Mouse (Mus musculus) lung, postnatal 4 days (tissue): ENCODE measurements at regions not wholly inside any gene's neighbourhood (a gene's known extent, or its start where the extent isn't known, plus 50 kb on each side); places are given as distances from the start of the nearest gene placed in this dataset.
"Not testable (repeated sequence)": the region's sequence is repeated elsewhere in the genome, so short reads cannot be mapped to it uniquely, and the experiment has no call there.

ENCODE experiments used
- DNase-seq, 2 experiments: peaks; one replicate each; pipeline ENCODE4 v3.0.0; 2021

DNA sequence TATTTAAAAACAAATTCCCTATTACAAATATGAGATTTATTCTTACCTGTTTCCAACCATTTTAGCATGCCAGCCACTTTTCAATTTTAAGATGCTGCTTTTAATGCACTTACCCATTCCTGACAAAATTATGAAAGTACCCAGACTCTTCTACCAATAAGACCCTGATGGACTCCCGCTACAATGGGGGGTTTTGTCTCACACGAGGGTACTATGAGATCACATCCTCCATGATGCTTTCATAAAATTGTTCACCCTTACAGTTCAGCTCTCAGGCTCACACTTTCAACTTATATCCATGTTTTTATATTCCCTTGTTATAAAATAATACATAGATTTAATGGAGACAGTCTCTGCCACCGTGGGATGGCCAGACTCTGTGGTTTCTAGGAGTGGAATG is 68.1 kb upstream of the Adamts18 start:
- DNase-seq = no peak

DNA sequence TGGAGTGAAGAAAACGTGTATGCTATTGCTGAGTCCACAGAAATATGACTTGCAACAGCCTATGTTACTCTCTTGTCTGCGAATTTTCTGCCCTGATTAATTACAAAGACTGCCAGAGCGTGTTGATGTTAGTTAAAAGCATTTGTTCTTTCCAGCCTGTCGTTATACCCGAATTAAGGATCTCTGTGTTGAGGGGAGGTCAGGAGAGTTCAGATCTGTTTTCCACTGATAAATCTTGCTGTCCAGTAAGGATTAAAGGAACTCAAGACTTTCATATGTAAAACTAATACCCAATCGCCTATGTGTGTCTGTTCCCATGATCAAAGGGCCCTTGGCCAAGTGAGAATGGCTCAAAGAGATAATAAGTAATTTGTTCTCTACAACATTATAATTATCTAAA is 68.7 kb upstream of the Adamts18 start:
- DNase-seq = no peak

DNA sequence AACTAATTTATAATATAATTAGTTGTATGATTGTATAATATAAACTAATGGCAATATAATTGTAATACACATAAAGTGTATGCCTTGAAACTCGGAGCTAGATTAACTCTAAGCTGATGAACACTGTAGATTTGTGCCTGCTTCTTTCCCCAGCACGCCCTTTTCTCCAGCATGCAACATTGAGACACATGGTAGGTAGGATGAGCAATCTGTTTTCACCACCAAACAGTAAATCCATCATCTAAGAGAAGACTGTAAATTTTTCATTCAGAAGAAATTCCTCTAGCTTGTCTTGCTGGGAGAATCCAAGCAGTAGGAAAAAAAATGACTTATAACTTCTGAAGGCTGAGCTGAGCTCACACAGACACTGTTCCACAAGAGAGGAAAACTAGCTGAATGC is 71.8 kb upstream of the Adamts18 start:
- no peak for DNase-seq

DNA sequence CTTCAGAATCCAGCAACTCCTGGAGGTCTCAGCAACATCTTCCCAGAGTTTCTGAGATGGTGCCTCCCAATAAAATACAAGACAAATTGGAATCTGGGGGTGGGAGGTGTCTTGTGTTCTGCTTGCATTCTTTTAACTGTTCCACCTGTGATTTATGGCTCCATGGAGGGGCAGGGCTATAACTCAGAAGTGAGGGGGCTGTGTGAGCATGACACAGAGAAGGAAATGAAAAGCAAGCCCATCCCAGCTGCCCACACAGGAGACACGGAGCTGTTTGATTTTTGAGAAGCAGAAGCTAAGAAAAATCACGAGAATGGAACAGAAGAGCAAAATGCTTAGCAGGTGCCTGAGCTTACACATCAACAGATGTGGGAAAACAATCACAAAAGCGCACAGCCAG is 74.8 kb upstream of the Adamts18 start:
- no peak for DNase-seq

DNA sequence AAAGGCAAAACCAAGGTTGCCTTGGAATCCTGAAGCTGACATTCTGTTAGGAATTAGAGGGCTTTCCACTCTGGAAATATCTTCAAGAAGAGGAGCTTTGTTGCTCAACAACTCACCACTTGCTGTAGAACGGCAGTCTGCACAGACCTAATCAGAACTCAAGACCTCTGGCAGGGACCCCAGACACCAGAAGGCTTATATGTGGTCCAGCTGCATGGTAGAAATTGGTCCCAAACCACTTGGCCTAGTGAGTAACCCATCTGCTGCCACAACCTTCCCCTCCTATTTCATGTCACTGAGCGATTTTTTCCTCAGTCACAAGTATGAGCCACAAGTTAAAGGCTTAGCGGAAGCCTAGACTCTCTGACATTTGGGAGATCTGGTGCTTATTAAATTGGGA is 105.2 kb upstream of the Adamts18 start:
- DNase-seq = no peak

DNA sequence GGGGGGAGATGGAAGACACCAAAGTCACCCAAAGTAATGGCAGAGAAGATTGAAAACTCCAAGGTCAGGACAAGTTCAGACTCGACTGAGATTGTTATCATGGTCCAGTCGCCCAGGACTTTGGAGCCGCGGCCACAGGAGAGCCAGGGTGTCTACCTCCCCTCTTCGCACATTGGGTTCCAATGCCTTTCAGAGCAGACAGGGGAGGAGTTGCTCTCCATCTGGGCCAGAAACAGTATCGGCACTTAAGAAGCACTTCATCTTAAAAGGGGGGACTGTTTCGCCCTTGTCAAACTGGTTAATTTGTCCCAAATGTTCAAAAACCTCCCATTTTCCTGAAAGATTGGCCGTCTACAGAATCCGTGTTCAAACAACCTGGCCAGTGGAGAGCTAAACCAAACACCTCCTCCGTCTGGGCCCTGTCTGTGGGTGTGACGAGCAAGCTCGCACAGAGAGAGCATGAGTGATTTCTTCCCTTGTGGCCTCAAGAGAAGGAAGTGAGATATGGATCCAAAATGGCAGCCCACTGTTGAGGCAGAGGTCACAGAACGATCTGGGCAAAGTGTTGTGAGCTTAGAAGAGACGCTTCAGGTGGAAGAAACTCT is 108.0 kb upstream of the Adamts18 start:
- DNase-seq = no peak

DNA sequence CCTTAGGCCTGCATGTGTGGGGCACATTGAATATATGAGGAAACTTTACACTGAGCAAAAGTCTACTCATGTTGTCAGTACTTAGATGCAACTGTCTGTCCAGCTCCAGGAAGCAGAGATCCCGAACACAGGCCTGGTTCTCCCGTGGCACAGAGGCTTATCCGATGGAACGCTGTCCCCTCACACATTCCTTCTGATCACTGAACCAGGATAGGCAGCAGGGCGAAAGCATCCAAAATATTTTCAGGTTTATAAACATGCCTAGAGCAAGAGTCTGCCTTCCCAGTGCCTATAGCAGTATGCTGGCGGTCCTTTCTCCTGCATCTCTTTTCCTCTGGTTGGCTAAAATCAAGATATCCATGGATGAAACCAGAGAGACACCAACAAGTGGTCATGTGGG is 109.3 kb upstream of the Adamts18 start:
- DNase-seq = no peak

DNA sequence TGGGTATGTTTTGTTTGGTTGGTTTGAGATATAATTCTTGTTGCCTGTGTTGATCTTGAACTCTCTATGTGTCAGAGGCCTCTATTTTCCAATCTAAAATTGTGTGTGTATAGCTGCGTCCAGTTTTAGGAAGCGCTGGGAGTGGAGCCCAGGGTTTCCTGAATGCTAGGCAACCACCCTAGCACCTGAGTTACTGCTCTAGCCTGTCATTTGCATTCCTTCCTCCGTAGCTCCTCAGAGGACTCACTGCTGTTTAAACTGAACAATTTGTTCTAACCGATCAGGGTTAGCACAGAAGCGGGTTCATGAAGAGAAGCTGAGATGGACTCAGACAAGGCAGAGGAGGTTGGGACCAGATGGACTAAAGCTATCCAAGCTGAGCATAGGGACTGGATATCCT is 127.3 kb upstream of the Adamts18 start:
- DNase-seq = no peak

DNA sequence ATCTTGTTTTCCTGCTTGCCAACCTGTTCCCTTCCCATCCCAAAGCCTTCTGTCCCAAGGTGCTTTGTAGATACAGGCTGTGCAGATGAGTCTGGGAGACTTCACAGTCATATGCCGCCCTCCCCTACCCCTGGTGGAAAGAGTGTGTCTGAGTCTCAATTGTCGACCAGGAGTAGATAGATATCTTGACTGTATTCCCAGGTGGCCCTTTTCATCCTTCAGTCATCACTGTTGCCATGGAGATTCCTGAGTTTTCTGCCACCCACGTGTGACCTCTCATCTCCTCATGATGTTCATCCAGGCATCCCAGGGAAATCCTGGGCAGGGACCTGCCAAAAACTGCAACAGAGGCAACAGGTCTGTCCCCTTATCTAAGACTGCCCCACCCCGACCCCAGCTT is 128.1 kb upstream of the Adamts18 start:
- DNase-seq = no peak

DNA sequence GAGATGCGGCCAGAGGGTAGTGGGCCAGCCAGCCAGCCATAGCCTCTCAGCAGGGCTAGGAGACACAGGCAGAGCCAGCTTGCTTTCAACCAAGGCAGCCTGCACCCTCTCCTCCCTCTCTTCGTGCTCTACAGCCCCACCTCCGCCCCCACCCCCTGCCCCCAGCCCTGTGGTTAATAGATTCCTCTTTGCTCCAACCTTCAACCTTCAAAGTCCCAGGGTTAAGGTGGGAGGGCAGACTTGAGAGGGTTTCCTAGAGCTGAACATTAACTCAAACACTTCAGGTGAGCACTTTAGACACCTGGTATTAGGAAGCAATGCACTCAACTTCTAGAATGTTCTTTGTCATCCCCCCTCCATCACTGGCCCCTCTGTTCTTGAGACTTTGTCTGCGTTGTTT is 128.5 kb upstream of the Adamts18 start:
- DNase-seq = no peak

DNA sequence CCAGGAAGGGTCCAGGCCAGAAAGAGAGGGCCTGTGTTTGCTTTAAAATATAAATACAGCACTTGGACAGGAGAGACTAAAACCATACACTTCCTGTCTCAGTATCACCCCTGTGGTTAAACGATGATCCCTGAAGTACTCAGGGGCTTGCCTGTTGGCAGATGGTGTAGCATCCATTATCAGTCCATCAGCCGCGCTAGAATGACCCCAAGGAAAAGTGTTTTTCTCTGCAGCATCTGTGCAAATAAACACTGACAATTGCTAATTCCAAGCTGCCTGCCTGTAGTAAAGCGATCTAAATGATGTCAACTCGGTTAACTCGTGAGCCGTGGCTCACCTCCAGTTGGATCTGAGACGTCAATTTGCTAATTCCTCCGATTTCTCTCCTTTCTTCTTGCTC is 130.4 kb upstream of the Adamts18 start:
- DNase-seq = no peak

DNA sequence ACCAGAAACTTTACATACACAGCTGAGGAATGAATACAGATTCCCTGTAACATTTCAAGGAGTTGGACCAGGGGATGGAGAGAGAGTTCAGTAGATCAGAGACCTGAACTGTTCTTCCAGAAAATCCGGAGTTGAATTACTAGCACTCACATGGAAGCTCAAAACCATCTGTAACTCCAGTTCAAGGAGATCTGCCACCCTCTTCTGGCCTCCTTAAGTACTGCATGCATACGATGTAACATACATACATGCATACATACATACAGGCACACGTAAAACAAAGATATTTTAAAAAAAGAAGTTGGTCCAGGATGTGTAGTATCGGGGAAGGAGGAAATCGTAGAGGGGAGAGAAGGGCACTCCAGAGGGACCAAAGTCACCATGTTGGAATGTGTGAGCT is 131.3 kb upstream of the Adamts18 start:
- no peak for DNase-seq

DNA sequence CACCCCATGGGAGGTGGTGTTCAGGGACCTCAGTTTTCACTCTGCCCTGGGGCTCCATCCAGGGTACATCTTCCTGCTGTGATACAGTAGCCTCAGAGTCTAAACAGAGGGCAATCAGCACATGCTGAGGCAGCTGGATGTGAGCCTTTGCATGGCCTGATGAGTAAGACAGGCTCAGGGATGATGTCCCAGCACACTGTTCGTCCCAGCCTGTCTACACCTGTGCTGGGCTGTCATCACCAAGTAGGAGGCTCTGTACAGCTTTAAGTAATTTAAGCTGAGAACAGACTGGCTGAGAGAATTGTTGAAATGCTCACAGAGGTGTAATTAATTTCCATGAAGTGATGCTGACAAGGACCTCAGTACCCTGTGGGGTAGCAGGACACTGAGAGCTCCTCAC is 132.8 kb upstream of the Adamts18 start:
- no peak for DNase-seq

DNA sequence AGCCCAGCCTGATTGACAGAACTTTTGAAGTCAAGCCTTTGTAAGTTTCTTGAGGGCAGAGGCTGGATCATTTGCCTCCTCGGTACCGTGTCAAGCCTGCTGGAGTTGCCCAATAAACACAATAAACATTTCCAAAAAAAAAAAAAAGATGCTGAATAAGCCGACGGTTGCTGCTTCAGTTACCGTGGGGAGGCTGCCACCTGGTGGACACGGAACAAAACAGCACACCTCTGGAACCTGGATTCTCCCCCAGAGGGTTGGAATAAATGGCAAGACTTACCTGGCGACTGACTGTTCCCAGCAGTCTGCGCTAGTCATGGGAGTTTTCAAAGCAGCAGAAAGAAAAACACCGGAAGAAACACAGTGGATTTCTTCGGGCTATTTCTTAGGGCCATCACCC is 136.3 kb upstream of the Adamts18 start:
- DNase-seq = peak; percentile 57 to 70

DNA sequence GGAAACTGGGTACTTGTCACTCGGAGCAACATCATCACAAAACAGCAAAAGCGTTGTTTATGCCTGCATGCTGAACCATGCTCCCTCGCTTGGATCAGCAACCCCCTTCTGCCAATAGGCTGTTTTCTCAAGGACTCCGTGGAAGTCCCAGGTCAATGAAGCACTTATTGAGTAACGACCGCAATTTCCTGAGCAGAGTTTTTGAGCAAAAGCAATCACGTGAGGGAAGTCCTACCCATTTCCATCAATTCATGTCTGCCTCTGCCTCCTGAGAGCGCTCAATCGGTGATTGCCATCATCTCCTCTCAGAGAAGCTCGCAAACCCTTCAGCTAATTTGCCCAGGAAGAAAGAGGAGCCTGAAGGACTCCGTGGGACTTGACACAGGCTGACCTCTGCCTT is 136.9 kb upstream of the Adamts18 start:
- DNase-seq = peak in 1 of 2 experiments; percentile 12

DNA sequence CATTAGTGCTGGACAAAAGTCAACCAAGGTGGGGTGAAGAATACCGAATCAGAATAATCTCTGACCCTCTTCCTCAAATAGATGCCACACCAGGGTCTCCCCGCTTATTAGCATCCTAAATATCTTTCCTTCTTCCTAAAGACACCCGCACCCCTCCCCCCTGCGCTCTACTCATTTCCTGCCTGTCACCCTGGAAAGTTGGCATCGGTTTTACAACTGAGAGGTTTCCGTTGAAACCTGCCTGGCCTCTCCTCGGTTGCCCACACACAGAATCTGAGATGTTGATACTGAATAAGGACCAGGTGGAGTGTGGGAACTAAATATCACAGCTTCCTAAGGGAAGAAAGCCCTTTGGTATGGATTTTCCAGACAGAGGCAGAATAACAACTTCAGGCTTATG is 137.4 kb upstream of the Adamts18 start:
- DNase-seq = peak; percentile 32 to 34

DNA sequence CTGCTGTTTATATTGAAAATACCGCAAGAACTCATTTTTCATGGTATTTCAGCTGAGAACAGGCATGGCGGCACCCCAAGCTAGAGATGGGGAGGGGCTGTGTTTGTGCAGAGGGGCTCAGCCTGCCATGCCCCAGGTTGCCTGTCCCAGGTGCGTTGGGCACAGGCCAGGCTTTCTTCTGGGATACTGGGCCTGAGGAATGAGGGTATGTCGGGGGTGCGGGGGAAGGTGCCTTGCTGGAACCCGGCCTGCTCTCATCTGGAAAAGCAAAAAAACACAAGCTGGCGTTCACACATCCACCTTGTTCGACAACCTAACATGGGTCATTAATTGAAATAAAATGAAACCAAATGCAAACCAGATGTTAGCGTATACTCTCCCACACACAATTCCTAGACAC is 142.2 kb upstream of the Adamts18 start:
- no peak for DNase-seq

DNA sequence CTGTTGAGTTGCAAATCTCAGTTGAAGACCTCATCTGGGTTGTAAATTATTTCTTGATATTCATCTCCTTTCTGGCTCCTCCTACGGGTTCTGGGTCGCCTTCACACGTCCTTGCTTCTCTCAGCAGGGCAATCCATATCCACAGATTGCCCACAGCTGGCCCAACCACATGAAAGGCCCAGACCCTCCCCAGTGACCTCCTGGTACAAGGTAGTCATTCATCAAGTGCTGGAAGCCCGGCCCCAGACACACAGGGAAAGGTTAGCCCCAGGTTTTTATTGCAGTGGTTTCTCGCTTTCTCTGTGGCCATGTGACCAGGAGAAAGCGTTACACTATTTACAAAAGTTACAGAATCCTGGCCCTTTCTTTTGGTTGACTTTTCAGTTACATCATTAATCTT is 134.5 kb upstream of the Nudt7 start:
- no peak for DNase-seq

DNA sequence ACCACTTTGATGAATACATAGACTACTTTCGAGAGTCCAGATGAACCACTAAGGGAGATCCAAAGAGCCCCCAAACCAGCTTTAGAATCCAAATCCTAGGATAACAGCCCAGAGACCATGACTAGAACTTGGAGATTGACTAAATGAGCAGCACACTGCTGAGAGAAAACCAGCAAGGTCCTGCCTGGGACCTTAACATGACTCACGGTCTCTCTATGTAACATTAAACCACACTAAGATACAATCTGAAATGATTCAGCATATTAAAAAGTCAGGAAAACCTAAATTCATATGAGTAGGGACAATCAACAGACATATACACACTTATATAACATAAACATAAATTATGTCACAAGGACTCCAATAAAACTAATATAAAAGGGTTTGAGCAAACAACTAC is 131.7 kb upstream of the Nudt7 start:
- no peak for DNase-seq

DNA sequence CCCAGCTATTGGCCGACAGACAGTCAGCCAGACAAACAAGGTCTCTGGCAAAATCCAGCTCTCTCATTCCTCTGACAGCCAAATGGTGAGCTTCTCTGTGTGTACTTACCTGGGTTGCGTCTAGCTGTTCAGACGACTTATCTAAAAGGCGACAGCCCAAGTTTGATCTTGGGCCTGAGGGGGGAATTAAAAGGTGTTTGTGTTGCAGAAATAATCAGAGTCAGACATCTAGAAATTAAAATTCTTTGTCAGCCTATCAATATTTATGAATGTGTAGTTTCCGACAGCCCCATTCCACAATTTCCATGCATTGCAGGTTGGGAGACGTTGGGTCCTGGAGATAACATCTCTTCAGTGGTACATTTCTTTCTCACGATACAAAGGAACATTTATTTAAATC is 128.9 kb upstream of the Nudt7 start:
- no peak for DNase-seq

DNA sequence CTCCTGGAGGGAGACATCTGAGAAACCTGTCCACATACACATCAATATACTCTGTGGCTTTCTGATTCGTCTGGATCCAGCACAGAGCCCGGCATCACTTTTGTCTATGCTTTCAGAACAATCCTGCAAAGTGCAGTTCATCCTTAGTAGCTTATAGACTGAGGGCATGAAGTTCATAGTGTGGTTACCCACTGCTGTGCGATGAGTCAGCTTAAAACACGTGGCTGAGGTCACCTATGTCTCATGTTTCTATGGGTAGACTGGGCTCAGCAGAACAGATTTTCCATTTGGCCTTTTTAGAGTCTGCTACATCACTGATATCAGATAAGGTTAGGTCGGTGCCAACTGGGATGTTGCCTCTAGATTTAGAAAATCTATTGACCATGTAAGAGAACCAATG is 126.8 kb upstream of the Nudt7 start:
- no peak for DNase-seq

DNA sequence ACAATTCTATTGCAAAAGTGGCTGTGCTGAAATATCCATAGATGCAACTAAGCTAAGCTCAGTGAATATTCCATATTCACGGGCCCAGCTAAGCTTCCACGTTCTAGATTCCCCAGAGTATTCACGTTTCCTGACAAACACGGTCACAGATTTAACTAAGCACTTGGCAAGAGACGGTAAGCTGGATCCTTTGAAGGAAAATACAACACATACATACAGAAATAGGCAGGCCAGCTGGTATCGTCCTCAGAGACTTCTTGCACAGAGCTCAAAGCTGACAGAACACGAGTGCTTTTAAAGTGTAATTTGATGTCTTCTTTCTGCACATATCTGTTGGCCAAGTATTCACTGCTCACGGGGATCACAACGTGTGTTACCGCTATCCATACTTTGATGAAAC is 126.3 kb upstream of the Nudt7 start:
- no peak for DNase-seq

DNA sequence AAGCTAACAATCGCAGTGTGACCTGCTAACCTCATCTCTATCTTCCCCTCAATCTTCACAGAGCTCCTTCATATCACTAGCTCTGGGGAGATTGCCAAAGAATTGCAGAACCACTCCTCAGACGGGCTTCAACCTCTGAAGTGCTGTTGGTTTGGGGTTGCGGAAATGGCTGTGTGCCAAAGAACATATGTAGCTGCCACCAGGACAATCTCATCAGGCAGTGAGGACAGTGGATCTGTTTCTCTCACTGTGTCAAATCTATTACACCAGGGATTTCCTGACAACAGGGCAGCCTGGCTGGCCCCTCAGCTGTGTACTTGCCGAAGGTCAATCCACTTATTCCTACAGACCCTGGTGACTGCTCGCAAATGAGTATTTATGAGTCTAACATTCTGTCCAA is 115.0 kb upstream of the Nudt7 start:
- peak; percentile 54 to 69 for DNase-seq

DNA sequence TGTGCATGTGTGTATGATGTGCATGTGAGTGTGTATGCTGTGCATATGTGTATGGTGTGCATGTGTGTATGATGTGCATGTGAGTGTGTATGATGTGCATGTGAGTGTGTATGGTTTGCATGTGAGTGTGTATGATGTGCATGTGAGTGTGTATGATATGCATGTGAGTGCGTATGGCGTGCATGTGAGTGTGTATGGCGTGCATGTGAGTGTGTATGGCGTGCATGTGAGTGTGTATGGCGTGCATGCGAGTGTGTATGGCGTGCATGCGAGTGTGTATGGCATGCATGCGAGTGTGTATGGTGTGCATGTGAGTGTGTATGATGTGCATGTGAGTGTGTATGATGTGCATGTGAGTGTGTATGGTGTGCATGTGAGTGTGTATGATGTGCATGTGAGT is 103.2 kb upstream of the Nudt7 start:
- DNase-seq = not testable (repeated sequence)

DNA sequence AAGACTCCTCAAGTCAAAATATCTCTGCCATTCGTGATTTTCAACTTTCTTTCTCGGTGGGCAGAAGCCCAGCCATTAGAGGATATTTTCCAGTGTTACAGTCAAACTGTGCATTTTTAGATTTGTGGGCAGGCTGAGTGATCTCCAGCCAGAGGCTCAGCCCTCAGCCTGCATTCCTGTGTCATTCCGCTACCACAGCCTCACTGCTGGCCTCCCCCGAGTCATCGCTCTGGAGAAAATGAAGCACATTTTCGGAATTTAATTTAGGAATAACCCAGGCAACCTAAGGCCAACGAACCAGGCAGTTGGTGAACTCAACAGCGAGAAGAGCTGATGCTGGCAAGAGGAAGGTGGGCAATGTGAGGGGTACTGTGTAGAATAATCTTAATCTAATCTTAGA is 80.9 kb upstream of the Nudt7 start:
- no peak for DNase-seq

DNA sequence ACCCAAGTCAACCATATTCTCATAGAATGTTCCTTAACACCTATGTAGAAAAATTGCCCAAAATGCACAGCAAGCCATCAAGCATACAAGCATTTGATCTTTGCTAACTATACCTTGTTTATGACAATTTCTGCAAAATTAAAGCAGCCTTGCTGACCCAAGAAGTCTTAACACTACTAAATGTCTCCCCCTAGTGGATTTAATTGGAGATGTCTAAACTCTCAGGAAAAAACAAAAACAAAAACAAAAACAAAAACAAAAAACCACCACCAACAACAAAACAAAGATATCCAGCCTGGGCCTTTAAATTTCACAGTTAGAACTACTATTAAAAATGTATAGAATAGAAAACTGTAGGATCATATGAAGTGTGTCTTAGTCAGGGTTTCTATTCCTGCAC is 69.8 kb upstream of the Nudt7 start:
- DNase-seq = no peak
